Mouse (Mus musculus) 3T3-L1 (cell line): ENCODE measurements around the gene Tcp10b.
"Not testable (repeated sequence)": the region's sequence is repeated elsewhere in the genome, so short reads cannot be mapped to it uniquely, and the experiment has no call there.

Experiments used
- DNase-seq: peaks from one replicate; pipeline ENCODE4 v3.0.0-alpha.2; 2015; ENCODE audit warnings: low read depth, low spot score

Tcp10b gene

DNA sequence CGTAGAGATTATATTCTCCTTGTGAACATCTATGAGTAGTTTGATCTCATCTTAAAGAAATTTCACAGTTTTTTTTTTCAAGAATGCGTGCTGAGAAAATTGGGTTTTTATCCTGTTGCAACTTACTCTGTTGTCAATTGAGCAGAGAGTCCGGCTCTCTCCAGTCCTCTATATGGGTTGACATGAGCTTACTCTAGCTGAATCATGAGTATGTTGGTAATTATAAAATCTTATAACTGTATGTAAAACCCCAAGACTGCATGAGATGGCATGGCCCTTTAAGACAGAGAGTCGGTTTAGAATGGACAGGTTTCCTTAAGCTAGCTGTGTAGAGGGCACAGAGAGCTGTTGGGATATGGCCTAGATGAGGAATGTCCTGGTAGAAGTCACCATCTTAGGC lies at the start of gene Tcp10b:
TSS of gene Tcp10b (plus strand) at position 301 of the 400 bp plus-strand sequence.
- DNase-seq = not testable (repeated sequence)

DNA sequence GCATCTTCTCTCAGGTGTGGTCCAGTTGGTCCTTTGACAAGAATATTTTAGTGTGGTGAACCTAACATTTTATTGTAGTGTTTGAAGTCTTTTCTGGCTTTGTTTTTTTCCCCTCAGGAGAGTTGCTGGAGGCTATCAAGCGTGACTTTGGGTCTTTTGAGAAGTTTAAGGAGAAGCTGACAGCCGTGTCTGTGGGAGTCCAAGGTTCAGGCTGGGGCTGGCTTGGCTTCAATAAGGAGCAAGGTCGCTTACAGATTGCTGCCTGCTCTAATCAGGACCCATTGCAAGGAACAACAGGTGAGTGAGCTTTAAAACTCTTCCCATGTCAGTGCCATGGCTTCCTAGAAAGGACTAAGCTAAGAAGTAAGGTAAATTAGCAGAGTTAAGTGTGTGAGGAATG lies 47.6 kb upstream of the Tcp10b start:
- no peak for DNase-seq

DNA sequence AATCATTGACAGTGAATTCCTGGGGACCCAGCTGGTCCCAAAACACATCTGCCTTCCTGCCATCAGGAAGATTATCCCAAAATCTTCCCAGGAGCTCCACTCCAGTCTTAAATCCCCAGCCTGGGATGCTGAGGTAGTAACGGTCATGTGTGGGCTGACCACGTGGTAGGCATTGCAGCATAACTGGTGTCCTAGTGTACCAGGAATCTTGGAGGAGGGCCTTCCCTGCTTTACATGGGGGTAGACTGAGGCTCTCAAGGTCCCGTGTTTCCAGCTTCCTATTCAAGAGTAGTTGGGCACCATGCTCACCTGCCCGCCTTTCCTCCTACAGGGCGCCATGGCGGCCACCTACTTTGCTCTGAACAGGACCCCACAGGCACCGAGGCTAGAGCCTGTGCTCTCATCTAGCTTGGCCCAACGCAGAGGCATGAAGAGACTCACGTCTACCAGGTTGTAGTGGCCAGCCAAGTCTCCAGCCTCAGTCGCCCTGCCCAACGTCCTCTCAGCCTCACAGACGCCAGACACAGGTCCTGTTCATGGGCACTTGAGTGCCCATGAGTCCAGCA lies 24.2 kb upstream of the Tcp10b start:
- DNase-seq = not testable (repeated sequence)

GRCm38 (mm10) chr17:13043846-13044673 lies 16.8 kb upstream of the Tcp10b start:
- peak; percentile 77 for DNase-seq

- not testable (repeated sequence) for DNase-seq
Measured at GRCm38 (mm10) chr17:13052124-13052813, 8.6 kb upstream of the Tcp10b start, which contains the start of gene Gpr31b. Gpr31b (minus strand) TSS chr17:13052296.

DNA sequence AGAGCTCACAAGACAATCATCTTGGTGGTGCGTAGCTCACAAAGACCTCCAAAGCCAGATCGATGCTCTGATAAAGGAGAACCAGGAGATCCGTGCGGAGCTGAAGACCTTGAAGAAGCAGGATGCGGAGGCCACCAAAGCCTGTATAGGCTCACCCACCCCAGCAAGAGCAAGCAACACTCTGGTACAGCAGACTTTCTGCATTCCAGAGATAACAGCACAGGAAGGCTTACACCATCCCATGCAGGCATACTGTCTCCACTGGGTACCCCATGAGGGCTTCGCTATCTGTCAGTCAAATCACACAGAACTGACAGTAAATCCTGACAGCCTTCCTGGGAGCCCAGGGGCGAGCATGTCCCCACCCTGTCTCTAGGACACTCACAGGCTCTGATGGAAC lies 2.0 kb downstream of the Tcp10b start:
- not testable (repeated sequence) for DNase-seq

DNA sequence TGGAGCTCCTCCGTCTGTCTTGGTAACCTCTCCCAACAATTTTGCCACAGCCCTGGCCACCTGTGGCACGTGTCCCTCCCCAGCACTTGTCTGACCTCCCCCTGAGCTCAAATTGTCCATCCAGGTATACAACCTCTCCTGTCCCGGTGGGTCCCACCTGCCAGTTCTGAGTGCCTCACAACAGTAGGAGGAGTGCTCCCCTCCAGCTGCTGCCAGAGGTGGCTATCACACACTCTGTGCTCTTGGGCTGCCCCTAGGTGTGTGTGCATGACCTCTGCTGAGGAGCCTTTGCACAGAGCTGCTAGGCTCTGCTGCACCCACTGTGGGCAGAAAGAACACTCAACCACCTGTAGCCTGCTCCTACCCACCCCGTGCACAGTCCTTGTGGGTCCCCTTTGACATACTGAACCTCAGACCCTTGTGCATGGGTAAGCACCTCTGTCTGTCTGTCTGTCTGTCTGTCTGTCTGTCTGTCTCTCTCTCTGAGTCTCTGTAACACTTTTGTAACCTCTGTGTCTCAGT lies 7.0 kb downstream of the Tcp10b start:
- DNase-seq = not testable (repeated sequence)

GRCm38 (mm10) chr17:13069227-13069626 lies 8.3 kb downstream of the Tcp10b start:
- DNase-seq = not testable (repeated sequence)

DNA sequence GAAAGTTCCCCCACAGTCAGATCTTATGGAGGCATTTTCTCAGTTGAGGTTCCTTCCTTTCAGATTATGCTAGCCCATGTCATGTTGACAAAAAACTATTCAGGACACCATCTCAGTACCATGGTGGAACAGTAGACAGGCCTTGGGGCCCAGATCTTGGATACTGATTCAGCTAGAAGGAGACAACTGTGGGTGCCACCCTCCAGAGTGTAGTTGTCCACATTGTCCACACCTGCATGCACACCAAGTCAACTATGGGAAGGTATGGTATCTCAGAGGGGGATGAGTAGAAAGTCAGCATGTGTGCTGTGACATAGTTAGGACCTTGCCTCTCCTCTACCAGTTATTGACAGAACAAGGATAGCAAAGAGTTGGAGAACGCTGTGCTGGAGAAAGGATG lies 30.6 kb downstream of the Tcp10b start:
- DNase-seq = not testable (repeated sequence)

- not testable (repeated sequence) for DNase-seq
Measured at GRCm38 (mm10) chr17:13092100-13092764, 31.3 kb downstream of the Tcp10b start.

DNA sequence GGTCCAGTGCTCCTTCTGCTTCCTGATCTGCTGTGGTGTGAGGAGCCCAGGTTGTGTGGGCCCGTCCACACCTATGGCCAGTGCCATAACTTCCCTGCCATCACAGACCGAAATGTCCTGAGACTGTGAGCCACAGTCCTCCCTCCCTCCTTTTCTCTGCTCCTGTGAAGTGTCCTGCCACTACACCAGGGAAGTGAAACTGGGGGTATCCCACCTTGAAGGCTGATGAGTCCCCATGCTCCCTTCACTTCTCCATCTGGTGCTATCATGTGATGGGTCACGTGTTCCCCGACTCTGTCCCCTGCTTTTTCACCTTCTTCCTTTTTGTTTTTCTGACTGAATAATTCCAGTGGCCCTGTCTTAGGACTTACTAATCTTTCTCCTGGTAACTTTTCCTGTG lies 32.1 kb downstream of the Tcp10b start:
- DNase-seq = not testable (repeated sequence)

- DNase-seq = not testable (repeated sequence)
Measured at GRCm38 (mm10) chr17:13106563-13106962, 45.7 kb downstream of the Tcp10b start.

DNA sequence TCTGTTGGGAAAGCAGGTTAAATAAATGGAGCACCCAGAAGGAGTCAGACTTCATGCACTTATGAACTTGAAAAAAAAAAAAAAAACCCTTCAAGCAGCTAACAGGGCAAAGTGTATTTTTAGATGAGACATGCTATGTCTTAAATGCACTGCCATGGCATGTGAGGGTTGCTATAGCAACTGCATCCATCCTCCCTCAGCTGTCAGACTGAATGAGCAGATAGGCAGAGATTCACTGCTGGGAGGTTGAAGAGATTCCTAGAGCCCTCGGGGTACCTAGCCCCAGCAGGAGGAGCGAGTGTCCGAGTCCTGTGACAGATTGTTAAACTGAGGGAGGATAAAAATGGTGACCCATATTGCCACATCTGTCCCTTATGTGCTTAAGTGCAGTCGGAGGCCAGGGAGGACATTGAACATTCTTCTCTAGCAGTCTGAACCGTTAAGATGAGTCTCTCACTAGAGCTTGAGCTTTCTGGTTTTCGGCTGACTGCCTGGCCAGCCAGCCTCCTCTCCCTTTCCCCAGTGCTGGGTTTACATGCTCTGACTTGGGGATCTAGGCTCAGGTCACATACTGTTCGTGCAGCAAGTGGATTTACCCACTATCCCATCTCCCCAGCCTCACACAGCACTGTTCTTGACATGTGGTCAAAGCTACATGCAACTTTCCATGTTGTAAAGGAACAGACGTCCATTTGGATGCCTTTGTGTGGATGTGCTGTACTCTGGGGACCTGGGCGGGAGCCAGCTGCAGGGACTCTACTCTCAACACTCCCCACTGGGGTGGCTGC lies 51.8 kb downstream of the Tcp10b start:
- DNase-seq = not testable (repeated sequence)

- not testable (repeated sequence) for DNase-seq
Measured at GRCm38 (mm10) chr17:13123308-13124038, 62.6 kb downstream of the Tcp10b start.

DNA sequence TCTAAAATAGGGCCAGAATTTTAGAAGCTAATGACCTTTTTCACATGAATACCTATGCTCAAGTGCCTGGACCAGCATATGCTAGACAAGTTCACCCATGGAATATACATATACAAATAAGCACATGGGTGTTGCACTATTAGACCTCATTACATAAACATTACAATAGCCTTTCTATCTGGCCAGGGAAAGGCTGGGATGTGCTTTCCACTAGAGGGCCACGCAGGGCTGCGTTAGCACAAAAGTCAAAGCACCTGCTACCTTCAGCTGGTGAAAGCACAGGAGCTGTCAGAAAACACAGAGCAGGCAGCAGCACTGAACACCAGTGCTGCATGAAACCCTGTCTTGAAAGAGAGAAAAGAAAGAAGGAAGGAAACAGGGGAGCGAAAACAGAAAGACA lies 63.3 kb downstream of the Tcp10b start:
- not testable (repeated sequence) for DNase-seq

DNA sequence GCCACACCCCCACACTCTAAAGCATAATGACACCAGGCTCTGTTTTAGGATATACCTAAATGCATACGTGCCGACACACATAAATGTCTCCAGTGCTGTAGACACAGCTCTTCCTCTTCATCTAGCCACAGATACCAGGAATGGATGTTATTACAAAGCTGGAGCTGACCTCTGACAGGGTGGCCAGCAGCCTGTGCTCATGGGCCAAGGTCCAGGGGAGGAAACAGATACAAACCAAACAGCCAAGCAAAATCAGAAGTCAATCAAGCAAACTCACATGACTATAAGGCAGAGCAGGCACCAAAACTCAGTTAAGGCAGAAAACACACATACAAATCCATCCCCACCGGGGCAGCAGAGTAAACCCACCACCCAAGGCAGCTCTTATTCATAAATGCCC lies 68.4 kb downstream of the Tcp10b start:
- DNase-seq = not testable (repeated sequence)

- DNase-seq = not testable (repeated sequence)
Measured at GRCm38 (mm10) chr17:13129737-13130465, 69.0 kb downstream of the Tcp10b start.

GRCm38 (mm10) chr17:13131710-13132109 lies 70.8 kb downstream of the Tcp10b start, which contains the start of gene Unc93a:
Unc93a (minus strand) TSS chr17:13131810.
- not testable (repeated sequence) for DNase-seq
